Mouse (Mus musculus) limb, embryonic 11.5 days (tissue): ENCODE results near the gene Etnk1. TPM values are rescaled to one million over a fixed set of nuclear protein-coding genes. Genes with fewer than 3 reads are reported as not detected.

Source experiments
- ATAC-seq: fragments of 200-750 bp; cut with Nextera tagmentation; 2 replicates; pipeline ENCODE4 v1.8.0; 2017; ENCODE audit warnings: low read depth; ENCODE audit not compliant: insufficient number of reproducible peaks, low FRiP score, low TSS enrichment
- DNase-seq: peaks from one replicate; pipeline ENCODE4 v3.0.0-alpha.2; 2015; ENCODE audit warnings: low spot score
- H3K27ac ChIP-seq: fragments of 300-500 bp; sonication (generic); replicated peaks from 2 replicates; pipeline ENCODE4 v1.5.1; 2014; ENCODE audit warnings: low read depth, mild to moderate bottlenecking, low read length
- H3K27me3 ChIP-seq: fragments of 300-500 bp; sonication (generic); 2 replicates; pipeline ENCODE4 v1.6.1; 2014; ENCODE audit warnings: mild to moderate bottlenecking, low read length, mixed read lengths; ENCODE audit not compliant: control insufficient read depth, insufficient read depth
- H3K36me3 ChIP-seq: fragments of 300-500 bp; sonication (generic); 2 replicates; pipeline ENCODE4 v1.6.1; 2014; ENCODE audit warnings: mild to moderate bottlenecking, low read length, moderate library complexity, mixed read lengths; ENCODE audit not compliant: control insufficient read depth, insufficient read depth
- H3K4me1 ChIP-seq: fragments of 300-500 bp; sonication (generic); 2 replicates; pipeline ENCODE4 v1.6.1; 2014; ENCODE audit warnings: low read length, mixed read lengths; ENCODE audit not compliant: control insufficient read depth, insufficient read depth
- H3K4me2 ChIP-seq: fragments of 300-500 bp; sonication (generic); 2 replicates; pipeline ENCODE4 v1.6.1; 2014; ENCODE audit warnings: low read depth, mild to moderate bottlenecking, moderate library complexity; ENCODE audit not compliant: severe bottlenecking
- H3K4me3 ChIP-seq: fragments of 300-500 bp; sonication (generic); 2 replicates; pipeline ENCODE4 v1.5.1; 2014; ENCODE audit warnings: low read depth, low read length
- H3K9ac ChIP-seq: fragments of 300-500 bp; sonication (generic); 2 replicates; pipeline ENCODE4 v1.6.1; 2014; ENCODE audit warnings: mild to moderate bottlenecking, low read length
- H3K9me3 ChIP-seq: fragments of 300-500 bp; sonication (generic); 2 replicates; pipeline ENCODE4 v1.6.1; 2016; ENCODE audit warnings: low read length; ENCODE audit not compliant: control insufficient read depth
- WGBS: fragments of 180-500 bp; shearing (Covaris S2); extraction: QIAGEN DNeasy Blood & Tissue Kit; methylation state at CpG from one replicate; pipeline ENCODE4 v1.1.7; 2014; 5-methylcytosine and 5-hydroxymethylcytosine counted together
- polyA plus RNA-seq: library from polyadenylated mRNA; unstranded; fragments of >200 nt; fragmentation: Nextera tagmentation; extraction: Ambion mirVana; gene quantifications from 2 replicates; pipeline ENCODE4 v1.2.1, GENCODE M21; 2014

The Etnk1 gene
- 21.8 and 24.5 TPM in 2 replicates for polyA plus RNA-seq

GRCm38 (mm10) chr6:143166452-143167357 is at the start of gene Etnk1:
Gene Etnk1 (plus strand): TSS chr6:143167221.
- ATAC-seq (peak; percentile 92), DNase-seq (peak; percentile 90)
- peak within 1 kb of the TSS; percentile 81 for H3K27ac ChIP-seq
- H3K4me1 ChIP-seq: peaks cover 7% of the 10 kb centered on the region; the same call in 1 of the 2 replicates
- no peaks in the 10 kb centered on the region for H3K9me3 ChIP-seq
- no peaks in the 10 kb centered on the region for H3K36me3 ChIP-seq
- peak within 1 kb of the TSS; percentile 76 for H3K4me2 ChIP-seq
- no peaks in the 10 kb centered on the region for H3K27me3 ChIP-seq
- H3K9ac ChIP-seq: peak within 1 kb of the TSS; percentile 83
- under 1% methylated on average over 77 of the region's 81 CpGs for WGBS
- H3K4me3 ChIP-seq: peak within 1 kb of the TSS; percentile 75

GRCm38 (mm10) chr6:143119325-143119724 is 47.7 kb upstream of the Etnk1 start:
- H3K4me2 ChIP-seq: no peak overlapping the region
- no peaks in the 10 kb centered on the region for H3K27me3 ChIP-seq
- H3K36me3 ChIP-seq: no peaks in the 10 kb centered on the region
- ATAC-seq (no peak), DNase-seq (no peak)
- H3K4me3 ChIP-seq: no peak overlapping the region
- 93% methylated on average over 6 of the region's 6 CpGs for WGBS
- no peaks in the 10 kb centered on the region for H3K9me3 ChIP-seq
- no peak overlapping the region for H3K27ac ChIP-seq
- no peaks in the 10 kb centered on the region for H3K4me1 ChIP-seq
- no peak overlapping the region for H3K9ac ChIP-seq

GRCm38 (mm10) chr6:143125721-143126120 is 41.3 kb upstream of the Etnk1 start:
- Histone ChIP-seq H3K4me3 (no peak overlapping the region), H3K27me3 (no peaks in the 10 kb centered on the region), H3K4me1 (no peaks in the 10 kb centered on the region), H3K4me2 (no peak overlapping the region), H3K9ac (no peak overlapping the region), H3K36me3 (no peaks in the 10 kb centered on the region), H3K27ac (no peak overlapping the region), H3K9me3 (no peaks in the 10 kb centered on the region)
- ATAC-seq: no peak
- no peak for DNase-seq

GRCm38 (mm10) chr6:143129466-143129865 is 37.6 kb upstream of the Etnk1 start:
- ATAC-seq: no peak
- DNase-seq: peak; percentile 38
- H3K27ac ChIP-seq: no peak overlapping the region
- whole genome bisulfite sequencing: 91% methylated on average over 7 of the region's 7 CpGs
- H3K9ac ChIP-seq: no peak overlapping the region
- H3K27me3 ChIP-seq: no peaks in the 10 kb centered on the region
- H3K36me3 ChIP-seq: no peaks in the 10 kb centered on the region
- no peak overlapping the region for H3K4me3 ChIP-seq
- no peak overlapping the region for H3K4me2 ChIP-seq
- H3K4me1 ChIP-seq: no peaks in the 10 kb centered on the region
- no peaks in the 10 kb centered on the region for H3K9me3 ChIP-seq

- H3K27me3 ChIP-seq: no peaks in the 10 kb centered on the region
- no peak overlapping the region for H3K27ac ChIP-seq
- ATAC-seq (no peak), DNase-seq (no peak)
- H3K36me3 ChIP-seq: no peaks in the 10 kb centered on the region
- no peaks in the 10 kb centered on the region for H3K9me3 ChIP-seq
- no peak overlapping the region for H3K9ac ChIP-seq
- H3K4me3 ChIP-seq: no peak overlapping the region
- H3K4me2 ChIP-seq: no peak overlapping the region
- 83% methylated on average over 3 of the region's 3 CpGs for WGBS
- no peaks in the 10 kb centered on the region for H3K4me1 ChIP-seq
Observed at GRCm38 (mm10) chr6:143129952-143130351, 37.1 kb upstream of the Etnk1 start.

GRCm38 (mm10) chr6:143130411-143130810 is 36.6 kb upstream of the Etnk1 start:
- ATAC-seq (no peak), DNase-seq (no peak)
- WGBS: 88% methylated on average over 4 of the region's 4 CpGs

DNA sequence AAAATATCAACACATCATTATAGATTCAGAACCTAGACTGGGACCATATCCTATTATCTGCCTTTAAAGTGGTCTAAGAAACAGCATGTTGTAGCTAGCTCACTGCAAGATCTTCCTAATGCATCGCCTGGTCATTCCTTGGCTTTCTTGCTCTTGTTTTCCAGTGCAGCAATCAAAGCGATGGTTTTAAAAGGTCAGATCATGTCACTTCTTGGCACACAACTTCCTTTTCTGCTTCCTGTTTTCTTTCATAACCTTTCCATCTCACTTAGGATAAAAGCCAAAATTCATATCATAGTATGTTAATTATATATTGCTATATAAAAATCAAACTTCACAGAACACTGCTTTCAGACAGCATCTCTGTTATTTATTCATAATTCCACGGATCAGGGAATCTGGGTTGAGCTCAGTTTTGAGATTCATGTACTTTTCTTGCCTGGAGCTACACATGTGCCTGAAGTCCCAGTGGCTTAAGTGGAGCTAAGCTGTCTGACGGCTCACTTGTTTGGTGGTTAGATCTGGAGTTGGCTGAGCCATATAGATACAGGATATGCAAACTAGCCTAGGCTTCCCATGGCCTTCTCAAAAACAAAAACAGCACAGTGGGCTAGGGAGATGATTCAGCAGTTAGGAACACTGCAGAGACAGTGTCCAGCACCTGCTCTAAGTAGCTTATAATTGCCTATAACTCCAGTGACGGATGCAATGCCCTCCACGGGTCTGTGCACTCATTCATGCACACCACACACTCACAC is 34.9 kb upstream of the Etnk1 start:
- no peaks in the 10 kb centered on the region for H3K36me3 ChIP-seq
- no peak overlapping the region for H3K27ac ChIP-seq
- no peak overlapping the region for H3K4me3 ChIP-seq
- ATAC-seq: no peak
- H3K27me3 ChIP-seq: no peaks in the 10 kb centered on the region
- WGBS: 80% methylated on average over 6 of the region's 6 CpGs
- no peak overlapping the region for H3K9ac ChIP-seq
- no peaks in the 10 kb centered on the region for H3K9me3 ChIP-seq
- H3K4me2 ChIP-seq: no peak overlapping the region
- no peak for DNase-seq
- H3K4me1 ChIP-seq: no peaks in the 10 kb centered on the region

More at GRCm38 (mm10) chr6:143130411-143130810, 36.6 kb upstream of the Etnk1 start:
- H3K4me2 ChIP-seq: no peak overlapping the region
- no peaks in the 10 kb centered on the region for H3K9me3 ChIP-seq
- H3K9ac ChIP-seq: no peak overlapping the region
- H3K27ac ChIP-seq: no peak overlapping the region
- no peak overlapping the region for H3K4me3 ChIP-seq
- H3K36me3 ChIP-seq: no peaks in the 10 kb centered on the region
- no peaks in the 10 kb centered on the region for H3K4me1 ChIP-seq
- no peaks in the 10 kb centered on the region for H3K27me3 ChIP-seq

DNA sequence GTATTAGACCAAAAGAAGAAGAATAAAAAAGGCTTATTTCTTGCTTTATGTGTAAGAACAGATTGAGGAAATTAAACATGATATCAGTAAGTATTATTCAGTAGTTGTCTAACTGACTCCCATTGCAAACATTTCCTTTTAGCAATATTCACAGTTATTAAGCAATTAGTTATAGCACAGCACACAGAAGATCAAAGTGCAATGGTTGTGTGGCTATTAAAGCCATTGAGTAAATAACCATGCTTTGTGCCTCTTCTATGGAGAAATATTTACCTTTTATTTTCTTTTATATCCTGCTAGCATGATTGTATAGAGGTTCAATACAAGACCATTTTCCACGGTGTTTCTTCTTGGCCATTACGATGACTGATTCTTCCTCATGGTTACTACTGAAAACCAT is 33.9 kb upstream of the Etnk1 start:
- H3K9ac ChIP-seq: no peak overlapping the region
- no peaks in the 10 kb centered on the region for H3K36me3 ChIP-seq
- WGBS: 95% methylated on average over 2 of the region's 2 CpGs
- H3K4me3 ChIP-seq: no peak overlapping the region
- no peaks in the 10 kb centered on the region for H3K27me3 ChIP-seq
- DNase-seq: no peak
- ATAC-seq: no peak
- H3K9me3 ChIP-seq: no peaks in the 10 kb centered on the region
- H3K27ac ChIP-seq: no peak overlapping the region
- no peaks in the 10 kb centered on the region for H3K4me1 ChIP-seq
- no peak overlapping the region for H3K4me2 ChIP-seq
